Mouse (Mus musculus) heart, adult 10 weeks (tissue): ENCODE measurements around the gene Grpel1. TPM values are rescaled to one million over a fixed set of nuclear protein-coding genes. Genes with fewer than 3 reads are reported as not detected.

Source experiments
- polyA plus RNA-seq: library from polyadenylated mRNA; stranded (reverse); fragments of 350-450 nt; fragmentation: Illumina TruSeq; extraction: RNeasy Lipid Tissue Mini Kit (QIAGEN cat#74804); gene quantifications from one replicate; pipeline ENCODE4 v1.2.3, GENCODE M21; 2014; ENCODE audit warnings: low read depth, low replicate concordance

Gene Grpel1
- 52.6 TPM for polyA plus RNA-seq

DNA sequence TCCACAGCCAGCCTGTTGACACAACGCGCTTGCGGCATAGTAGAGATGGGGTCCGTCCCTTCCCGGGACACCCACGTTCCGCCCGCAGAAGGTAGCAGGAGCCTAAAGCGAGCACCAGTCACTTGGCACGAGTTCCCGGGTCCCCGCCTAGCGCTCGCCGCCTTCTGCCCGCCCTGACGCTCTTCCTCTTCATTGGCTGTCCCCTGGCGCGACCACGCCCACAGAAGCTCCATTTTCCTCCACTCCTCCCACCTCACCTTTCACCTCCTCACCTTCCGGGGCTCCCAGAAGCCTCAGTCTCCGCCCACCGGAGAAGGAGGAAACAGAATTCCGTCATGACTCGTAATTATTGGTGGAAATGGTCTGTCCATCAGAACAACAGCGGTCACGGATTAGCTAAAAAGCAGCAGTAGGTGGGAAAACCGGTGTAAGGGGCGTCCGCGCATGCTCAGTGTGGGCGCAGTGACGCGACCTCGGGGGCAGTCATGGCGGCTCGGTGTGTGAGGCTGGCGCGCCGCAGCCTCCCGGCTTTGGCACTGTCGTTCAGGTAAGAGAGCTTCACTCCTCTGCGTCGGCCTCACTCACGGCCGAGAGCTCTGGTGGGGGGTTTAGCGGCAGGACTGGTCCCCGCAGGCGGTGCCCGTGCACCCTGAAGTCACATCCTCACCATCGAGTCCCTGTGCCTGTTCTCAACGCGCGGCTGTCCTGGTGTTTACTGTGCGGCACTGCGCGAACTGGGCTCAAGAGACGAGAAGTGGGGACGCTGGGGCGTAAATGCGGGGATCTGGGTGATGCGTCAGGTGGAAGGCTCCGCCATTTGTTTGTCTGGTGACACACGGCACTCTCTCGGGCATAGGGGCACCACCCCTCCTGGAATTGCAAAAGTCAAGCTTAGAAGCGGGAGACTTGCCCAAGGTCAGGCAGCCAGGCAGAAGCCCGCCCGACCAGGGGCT is at the start of gene Grpel1:
Grpel1 (plus strand) TSS at position 290 of the 953 bp plus-strand sequence.

GRCm38 (mm10) chr5:36484171-36484990 is 19.6 kb downstream of the Grpel1 start, which contains the start of the genes Tada2b and Ccdc96:
Gene Tada2b, minus strand, starts transcription at chr5:36484285.
Gene Ccdc96, plus strand, starts transcription at chr5:36484588.

Other genes starting within 250 kb of the Grpel1 start
- 8.7 TPM for gene Sorcs2, start 66.9 kb upstream of the Grpel1 start, polyA plus RNA-seq
- gene Tada2b, start 19.3 kb downstream of the Grpel1 start, polyA plus RNA-seq: 12.5 TPM
- gene Ccdc96, start 19.6 kb downstream of the Grpel1 start, polyA plus RNA-seq: 0.26 TPM
- 11.7 TPM for gene Tbc1d14, start 128.3 kb downstream of the Grpel1 start, polyA plus RNA-seq
- 67.6 TPM for gene D5Ertd579e, start 231.0 kb downstream of the Grpel1 start, polyA plus RNA-seq